Mouse (Mus musculus) lung, postnatal 0 days (tissue): ENCODE data around the gene Ttll5. TPM values are rescaled to one million over a fixed set of nuclear protein-coding genes. Genes with fewer than 3 reads are reported as not detected.

ENCODE experiments used
- ATAC-seq: fragments of 200-750 bp; cut with Nextera tagmentation; 2 replicates; pipeline ENCODE4 v1.8.0; 2017; ENCODE audit warnings: moderate library complexity
- DNase-seq: peaks from one replicate; pipeline ENCODE4 v3.0.0-alpha.2; 2016; ENCODE audit warnings: low spot score
- H3K27ac ChIP-seq: fragments of 300-500 bp; sonication (generic); 2 replicates; pipeline ENCODE4 v1.5.1; 2014; ENCODE audit warnings: antibody characterized with exemption, mild to moderate bottlenecking, low read length, mixed read lengths
- H3K27me3 ChIP-seq: fragments of 300-500 bp; sonication (generic); replicated peaks from 2 replicates; pipeline ENCODE4 v1.6.1; 2014; ENCODE audit warnings: low read length, mixed read lengths; ENCODE audit not compliant: insufficient read depth
- H3K36me3 ChIP-seq: fragments of 300-500 bp; sonication (generic); 2 replicates; pipeline ENCODE4 v1.6.1; 2014; ENCODE audit warnings: low read length, mixed read lengths; ENCODE audit not compliant: insufficient read depth
- H3K4me1 ChIP-seq: fragments of 300-500 bp; sonication (generic); 2 replicates; pipeline ENCODE4 v1.6.1; 2014; ENCODE audit warnings: antibody characterized with exemption, low read depth, low read length, mixed read lengths; ENCODE audit not compliant: insufficient read depth
- H3K4me2 ChIP-seq: fragments of 300-500 bp; sonication (generic); replicated peaks from 2 replicates; pipeline ENCODE4 v1.6.1; 2014; ENCODE audit warnings: low read depth, mild to moderate bottlenecking, low read length, moderate library complexity, mixed read lengths
- H3K4me3 ChIP-seq: fragments of 300-500 bp; sonication (generic); 2 replicates; pipeline ENCODE4 v1.5.1; 2014; ENCODE audit warnings: low read depth, low read length
- H3K9ac ChIP-seq: fragments of 300-500 bp; sonication (generic); replicated peaks from 2 replicates; pipeline ENCODE4 v1.6.1; 2014; ENCODE audit warnings: low read depth, mild to moderate bottlenecking
- H3K9me3 ChIP-seq: fragments of 300-500 bp; sonication (generic); 2 replicates; pipeline ENCODE4 v1.6.1; 2016; ENCODE audit warnings: low read length, mixed read lengths
- CTCF ChIP-seq: IDR thresholded peaks from 2 replicates; pipeline ENCODE4 v1.5.1; 2016; ENCODE audit warnings: antibody characterized with exemption, mild to moderate bottlenecking
- EP300 ChIP-seq: IDR thresholded peaks from 2 replicates; pipeline ENCODE4 v1.6.1; 2016; ENCODE audit warnings: antibody characterized with exemption, mild to moderate bottlenecking, control low read depth
- WGBS: fragments of 180-500 bp; shearing (Covaris S2); extraction: QIAGEN DNeasy Blood & Tissue Kit; methylation state at CpG from one replicate; pipeline ENCODE4 v1.1.7; 2014; 5-methylcytosine and 5-hydroxymethylcytosine counted together
- polyA plus RNA-seq: library from polyadenylated mRNA; unstranded; fragments of >200 nt; fragmentation: Nextera tagmentation; extraction: Ambion mirVana; gene quantifications from 2 replicates; pipeline ENCODE4 v1.2.1, GENCODE M21; 2015

Gene Ttll5
- polyA plus RNA-seq, 1 experiment from 2014 or later: 4.9 TPM

DNA sequence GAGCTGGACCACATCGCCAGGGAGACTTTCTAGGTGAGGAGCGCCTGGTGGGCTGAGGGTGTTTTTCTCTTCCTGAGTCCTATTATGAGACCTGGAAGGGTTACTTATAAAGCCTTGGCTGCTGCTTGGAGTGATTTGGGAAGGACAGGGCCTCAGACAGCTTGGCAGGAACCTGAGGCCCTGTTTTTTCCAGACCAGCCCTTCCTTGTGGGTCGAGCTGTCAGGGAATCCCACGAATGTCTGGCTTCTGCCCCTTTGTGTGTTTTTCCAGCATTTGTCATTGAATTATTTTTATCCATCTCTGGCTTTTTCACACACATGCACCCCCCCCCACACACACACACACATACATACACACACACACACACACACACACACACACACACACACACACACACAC, 136.2 kb downstream of the Ttll5 start:
- Histone ChIP-seq H3K4me2 (no peak overlapping the region), H3K4me3 (no peak overlapping the region), H3K9me3 (no peaks in the 10 kb centered on the region), H3K27ac (no peak overlapping the region), H3K36me3 (no peaks in the 10 kb centered on the region), H3K27me3 (no peaks in the 10 kb centered on the region), H3K4me1 (peaks cover 13% of the 10 kb centered on the region), H3K9ac (no peak overlapping the region)
- 74% methylated on average over 4 of the region's 4 CpGs for WGBS
- DNase-seq (no peak), ATAC-seq (no peak)
- no peak for TF ChIP-seq CTCF
- TF ChIP-seq EP300: no peak

- ATAC-seq: no peak
- H3K4me2 ChIP-seq: no peak overlapping the region
- 0 out of 2 replicates have a peak overlapping the region, but pooled peaks have one; percentile 26 for H3K27ac ChIP-seq
- no peak overlapping the region for H3K4me3 ChIP-seq
- H3K9ac ChIP-seq: no peak overlapping the region
- H3K36me3 ChIP-seq: no peaks in the 10 kb centered on the region
- 45% methylated on average over 2 of the region's 2 CpGs for WGBS
- DNase-seq: no peak
- no peak for TF ChIP-seq EP300
- no peak for TF ChIP-seq CTCF
- peaks cover 13% of the 10 kb centered on the region for H3K4me1 ChIP-seq
- no peaks in the 10 kb centered on the region for H3K9me3 ChIP-seq
- H3K27me3 ChIP-seq: no peaks in the 10 kb centered on the region
Observed at GRCm38 (mm10) chr12:85963160-85963559, 138.7 kb downstream of the Ttll5 start.

GRCm38 (mm10) chr12:85963699-85964098, 139.2 kb downstream of the Ttll5 start:
- 0 out of 2 replicates have a peak, but pooled peaks have one; percentile 24 for TF ChIP-seq EP300
- TF ChIP-seq CTCF: no peak
- Histone ChIP-seq H3K27me3 (no peaks in the 10 kb centered on the region), H3K9ac (no peak overlapping the region), H3K4me3 (no peak overlapping the region), H3K27ac (0 out of 2 replicates have a peak overlapping the region, but pooled peaks have one; percentile 26), H3K4me2 (no peak overlapping the region), H3K9me3 (no peaks in the 10 kb centered on the region), H3K4me1 (peaks cover 12% of the 10 kb centered on the region), H3K36me3 (no peaks in the 10 kb centered on the region)
- DNase-seq: peak; percentile 73
- WGBS: 30% methylated on average over 11 of the region's 11 CpGs
- peak; percentile 81 for ATAC-seq

- Histone ChIP-seq H3K4me2 (no peak overlapping the region), H3K4me1 (peaks cover 7% of the 10 kb centered on the region), H3K4me3 (no peak overlapping the region), H3K9me3 (no peaks in the 10 kb centered on the region), H3K9ac (no peak overlapping the region), H3K36me3 (no peaks in the 10 kb centered on the region), H3K27ac (no peak overlapping the region), H3K27me3 (no peaks in the 10 kb centered on the region)
- DNase-seq (no peak), ATAC-seq (no peak)
- TF ChIP-seq CTCF: peak; percentile 11; the same call in 1 of the 2 replicates
- TF ChIP-seq EP300: no peak
- 62% methylated on average over 3 of the region's 3 CpGs for WGBS
Observed at GRCm38 (mm10) chr12:85964436-85964835, 140.0 kb downstream of the Ttll5 start.

DNA sequence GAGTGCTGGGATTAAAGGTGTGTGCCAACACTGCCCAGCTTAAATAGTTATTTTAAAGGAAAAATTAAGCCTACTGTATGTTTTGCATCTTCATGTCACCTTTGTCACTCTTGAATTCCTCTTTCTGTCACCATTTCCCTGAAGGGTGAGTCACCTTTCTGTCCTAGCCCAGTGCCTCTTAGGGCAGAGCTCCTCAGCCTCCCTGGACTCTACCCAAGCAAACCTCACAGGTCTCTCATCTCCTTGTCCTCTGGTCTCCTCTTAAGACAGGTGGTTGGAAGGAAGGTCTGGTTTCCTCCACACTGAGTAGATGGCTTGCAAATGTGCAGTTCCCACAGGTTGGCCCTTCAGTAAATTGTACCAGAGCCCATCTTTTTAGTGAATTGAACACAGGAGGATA, 143.4 kb downstream of the Ttll5 start:
- no peaks in the 10 kb centered on the region for H3K36me3 ChIP-seq
- ATAC-seq: no peak
- H3K4me2 ChIP-seq: no peak overlapping the region
- H3K9me3 ChIP-seq: no peaks in the 10 kb centered on the region
- no peak overlapping the region for H3K4me3 ChIP-seq
- TF ChIP-seq CTCF: no peak
- TF ChIP-seq EP300: no peak
- no peak for DNase-seq
- H3K27me3 ChIP-seq: no peaks in the 10 kb centered on the region
- no peak overlapping the region for H3K27ac ChIP-seq
- H3K4me1 ChIP-seq: peaks cover 7% of the 10 kb centered on the region
- no peak overlapping the region for H3K9ac ChIP-seq

- DNase-seq: no peak
- Histone ChIP-seq H3K27me3 (no peaks in the 10 kb centered on the region), H3K4me1 (peaks cover 4% of the 10 kb centered on the region; the same call in 1 of the 2 replicates), H3K9me3 (no peaks in the 10 kb centered on the region), H3K36me3 (no peaks in the 10 kb centered on the region), H3K27ac (no peak overlapping the region), H3K4me3 (no peak overlapping the region), H3K4me2 (no peak overlapping the region), H3K9ac (no peak overlapping the region)
- no peak for TF ChIP-seq CTCF
- no peak for TF ChIP-seq EP300
- 70% methylated on average over 4 of the region's 4 CpGs for WGBS
- ATAC-seq: no peak
Observed at GRCm38 (mm10) chr12:85968409-85968808, 143.9 kb downstream of the Ttll5 start.

DNA sequence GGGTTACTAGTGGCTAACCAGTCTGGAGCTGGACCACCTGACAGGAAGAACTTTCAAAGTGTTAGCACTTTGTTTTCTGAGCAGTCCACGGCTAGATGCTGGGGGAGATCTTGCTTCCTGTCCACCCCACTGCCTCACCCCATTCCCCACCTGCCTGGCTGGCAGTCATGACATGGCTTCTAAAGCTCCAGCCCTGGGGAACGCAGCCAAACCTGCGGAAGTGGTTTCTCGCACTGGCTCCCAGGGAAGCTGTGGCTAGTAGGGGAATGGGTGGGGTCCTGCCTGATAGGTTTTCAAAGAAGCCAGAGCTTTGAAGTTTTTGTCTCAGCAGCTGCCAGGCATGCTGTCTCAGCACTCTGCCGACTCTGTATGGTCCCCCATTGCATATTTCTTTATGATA, 145.1 kb downstream of the Ttll5 start:
- WGBS: 24% methylated on average over 5 of the region's 5 CpGs
- no peaks in the 10 kb centered on the region for H3K9me3 ChIP-seq
- H3K36me3 ChIP-seq: no peaks in the 10 kb centered on the region
- peaks cover 7% of the 10 kb centered on the region; the same call in 1 of the 2 replicates for H3K4me1 ChIP-seq
- no peaks in the 10 kb centered on the region for H3K27me3 ChIP-seq
- H3K27ac ChIP-seq: no peak overlapping the region
- DNase-seq: peak; percentile 32
- ATAC-seq: no peak
- H3K4me3 ChIP-seq: no peak overlapping the region
- H3K9ac ChIP-seq: no peak overlapping the region
- no peak overlapping the region for H3K4me2 ChIP-seq
- TF ChIP-seq CTCF (no peak), EP300 (no peak)
